Mouse (Mus musculus) liver, adult 2 months (tissue): Measurements from ENCODE around the gene Cdk6. TPM values are rescaled to one million over a fixed set of nuclear protein-coding genes. Genes with fewer than 3 reads are reported as not detected.

Experiments
- DNase-seq: peaks from one replicate; pipeline ENCODE4 v3.0.0-alpha.2; 2011; ENCODE audit warnings: low read depth, low spot score; ENCODE audit errors: extremely low read depth
- H3K27ac ChIP-seq: fragments of 200-500 bp; replicated peaks from 2 replicates; pipeline ENCODE4 v1.5.1; 2012; ENCODE audit warnings: low read depth, mild to moderate bottlenecking, control low read depth, inconsistent platforms, low read length; ENCODE audit not compliant: insufficient read depth
- H3K27me3 ChIP-seq: fragments of 200-500 bp; 2 replicates; pipeline ENCODE4 v1.6.1; 2012; ENCODE audit warnings: mild to moderate bottlenecking, moderate library complexity, low read length, inconsistent platforms; ENCODE audit not compliant: control insufficient read depth, insufficient read depth
- H3K36me3 ChIP-seq: fragments of 200-500 bp; 2 replicates; pipeline ENCODE4 v1.6.1; 2012; ENCODE audit warnings: low read length, inconsistent platforms; ENCODE audit not compliant: control insufficient read depth, insufficient read depth
- H3K4me1 ChIP-seq: fragments of 200-500 bp; 2 replicates; pipeline ENCODE4 v1.6.1; 2011; ENCODE audit warnings: low read length; ENCODE audit not compliant: control insufficient read depth, insufficient read depth
- H3K4me3 ChIP-seq: fragments of 200-500 bp; 2 replicates; pipeline ENCODE4 v1.5.1; 2011; ENCODE audit warnings: low read depth, mild to moderate bottlenecking, control low read depth, low read length, moderate library complexity; ENCODE audit not compliant: insufficient read depth
- H3K79me2 ChIP-seq: fragments of 200-500 bp; 2 replicates; pipeline ENCODE4 v1.6.1; 2012; ENCODE audit warnings: inconsistent platforms, mild to moderate bottlenecking, low read length, moderate library complexity; ENCODE audit not compliant: control insufficient read depth, insufficient read depth
- H3K9ac ChIP-seq: fragments of 200-500 bp; 2 replicates; pipeline ENCODE4 v1.6.1; 2012; ENCODE audit warnings: low read depth, mild to moderate bottlenecking, control low read depth, inconsistent platforms, low read length
- CTCF ChIP-seq: fragments of 200-500 bp; IDR thresholded peaks from 2 replicates; pipeline ENCODE4 v1.5.1; 2011; ENCODE audit warnings: low read depth, low read length, control low read depth
- POLR2A ChIP-seq: fragments of 200-500 bp; IDR thresholded peaks from 2 replicates; pipeline ENCODE4 v1.6.1; 2011; ENCODE audit warnings: low read length, control low read depth; ENCODE audit not compliant: insufficient read depth; ENCODE audit errors: extremely low read depth
- WGBS: fragments of 180-500 bp; shearing (Covaris S2); methylation state at CpG from one replicate; pipeline ENCODE4 v1.1.7; 2018; 5-methylcytosine and 5-hydroxymethylcytosine counted together
- polyA plus RNA-seq: library from polyadenylated mRNA; depleted of rRNA; stranded (reverse); fragments of >200 nt; gene quantifications from 2 replicates; pipeline ENCODE4 v1.2.3, GENCODE M21; 2012
- total RNA-seq: library from RNA; depleted of rRNA; stranded (reverse); fragments of >200 nt; gene quantifications from 2 replicates; pipeline ENCODE4 v1.2.3, GENCODE M21; 2014

Cdk6 gene
- total and polyA plus RNA-seq, 2 experiments = 6.1 to 9.9 TPM

GRCm38 (mm10) chr5:3477711-3478110, 136.4 kb downstream of the Cdk6 start:
- 80% methylated on average over 3 of the region's 3 CpGs for WGBS
- Histone ChIP-seq H3K36me3 (no peaks in the 10 kb centered on the region), H3K79me2 (0 out of 2 replicates have a peak, but pooled peaks cover 4% of the 10 kb centered on the region), H3K27ac (no peak overlapping the region), H3K27me3 (no peaks in the 10 kb centered on the region), H3K9ac (no peak overlapping the region), H3K4me3 (no peak overlapping the region), H3K4me1 (no peaks in the 10 kb centered on the region)
- TF ChIP-seq CTCF (no peak), POLR2A (no peak)
- no peak for DNase-seq

- Histone ChIP-seq H3K79me2 (0 out of 2 replicates have a peak, but pooled peaks cover 4% of the 10 kb centered on the region), H3K27me3 (no peaks in the 10 kb centered on the region), H3K36me3 (no peaks in the 10 kb centered on the region), H3K4me3 (no peak overlapping the region), H3K9ac (no peak overlapping the region), H3K4me1 (no peaks in the 10 kb centered on the region), H3K27ac (no peak overlapping the region)
- no peak for DNase-seq
- WGBS = 96% methylated on average over 8 of the region's 8 CpGs
- TF ChIP-seq POLR2A (no peak), CTCF (no peak)
Measured at GRCm38 (mm10) chr5:3478216-3478615, 136.9 kb downstream of the Cdk6 start.

- no peak overlapping the region for H3K9ac ChIP-seq
- no peaks in the 10 kb centered on the region for H3K36me3 ChIP-seq
- H3K4me3 ChIP-seq = no peak overlapping the region
- TF ChIP-seq CTCF (no peak), POLR2A (no peak)
- H3K27me3 ChIP-seq = no peaks in the 10 kb centered on the region
- 0 out of 2 replicates have a peak, but pooled peaks cover 4% of the 10 kb centered on the region for H3K79me2 ChIP-seq
- no peak for DNase-seq
- H3K27ac ChIP-seq = no peak overlapping the region
- no peaks in the 10 kb centered on the region for H3K4me1 ChIP-seq
- WGBS = 92% methylated on average over 7 of the region's 7 CpGs
Measured at GRCm38 (mm10) chr5:3479016-3479795, 137.9 kb downstream of the Cdk6 start.

- 96% methylated on average over 9 of the region's 9 CpGs for WGBS
- H3K4me3 ChIP-seq = no peak overlapping the region
- H3K79me2 ChIP-seq = 0 out of 2 replicates have a peak, but pooled peaks cover 4% of the 10 kb centered on the region
- no peaks in the 10 kb centered on the region for H3K27me3 ChIP-seq
- no peaks in the 10 kb centered on the region for H3K36me3 ChIP-seq
- no peak overlapping the region for H3K27ac ChIP-seq
- no peak for TF ChIP-seq POLR2A
- TF ChIP-seq CTCF = no peak
- H3K9ac ChIP-seq = no peak overlapping the region
- DNase-seq = no peak
- H3K4me1 ChIP-seq = no peaks in the 10 kb centered on the region
Measured at GRCm38 (mm10) chr5:3480637-3481395, 139.5 kb downstream of the Cdk6 start.

GRCm38 (mm10) chr5:3482474-3482873, 141.2 kb downstream of the Cdk6 start:
- Histone ChIP-seq H3K4me1 (no peaks in the 10 kb centered on the region), H3K36me3 (no peaks in the 10 kb centered on the region), H3K9ac (no peak overlapping the region), H3K27me3 (no peaks in the 10 kb centered on the region), H3K79me2 (0 out of 2 replicates have a peak, but pooled peaks cover 4% of the 10 kb centered on the region), H3K4me3 (no peak overlapping the region), H3K27ac (no peak overlapping the region)
- 92% methylated on average over 7 of the region's 7 CpGs for WGBS
- no peak for DNase-seq
- TF ChIP-seq POLR2A = no peak
- no peak for TF ChIP-seq CTCF
